Mouse (Mus musculus): ENCODE data around the gene Rabl3. TPM values are rescaled to one million over a fixed set of nuclear protein-coding genes. Genes with fewer than 3 reads are reported as not detected.

Gene Rabl3
- polyA plus RNA-seq, 1 experiment: 4.3 TPM

DNA sequence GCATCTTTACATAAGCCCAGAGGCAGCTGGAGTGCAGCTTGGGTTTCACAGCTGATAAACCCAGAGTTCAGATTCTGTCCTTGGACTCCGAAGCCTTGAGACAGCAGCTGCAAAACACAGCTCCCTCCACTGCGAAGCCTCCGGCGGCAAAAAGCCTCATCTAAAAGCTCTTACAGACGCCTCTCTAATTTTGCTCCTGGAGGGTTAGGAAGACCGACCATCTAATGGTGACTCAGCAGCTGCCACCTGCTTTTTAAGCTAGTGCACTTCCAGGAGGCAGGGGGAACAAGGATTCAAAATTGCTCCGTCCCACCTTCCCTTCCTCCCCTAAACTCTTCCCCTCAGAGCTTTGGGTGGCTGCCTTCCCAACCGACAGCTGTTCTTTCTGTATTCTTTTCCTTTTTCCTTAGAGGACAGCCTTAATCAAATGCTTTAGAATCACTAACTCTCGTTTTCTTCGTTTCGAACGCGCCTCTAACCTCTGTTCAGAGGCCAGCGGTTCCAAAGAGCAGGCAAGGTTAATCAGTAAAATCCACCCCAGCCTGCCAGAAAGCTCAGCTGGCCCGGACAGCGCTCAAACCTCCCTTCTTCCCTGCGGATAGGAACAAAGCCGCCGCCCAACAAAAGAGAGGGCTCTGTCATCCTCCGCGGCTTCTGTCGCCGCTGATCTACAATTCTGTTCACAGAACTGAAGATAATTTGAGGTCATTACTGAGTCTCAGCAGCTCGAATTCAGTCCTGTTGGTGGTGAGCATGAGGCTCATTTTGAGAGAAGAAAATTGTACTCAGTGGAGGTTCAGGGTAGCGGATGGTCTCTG, 44.7 kb downstream of the Rabl3 start:
- WGBS: 6% methylated on average over 25 of the region's 25 CpGs
- DNase-seq (ENCODE audit: low read depth, low spot score): peak; percentile 7

- 74% methylated on average over 8 of the region's 8 CpGs for WGBS
These were observed 45.5 kb downstream of the Rabl3 start for GRCm38 (mm10) chr16:37585129-37585563.

DNA sequence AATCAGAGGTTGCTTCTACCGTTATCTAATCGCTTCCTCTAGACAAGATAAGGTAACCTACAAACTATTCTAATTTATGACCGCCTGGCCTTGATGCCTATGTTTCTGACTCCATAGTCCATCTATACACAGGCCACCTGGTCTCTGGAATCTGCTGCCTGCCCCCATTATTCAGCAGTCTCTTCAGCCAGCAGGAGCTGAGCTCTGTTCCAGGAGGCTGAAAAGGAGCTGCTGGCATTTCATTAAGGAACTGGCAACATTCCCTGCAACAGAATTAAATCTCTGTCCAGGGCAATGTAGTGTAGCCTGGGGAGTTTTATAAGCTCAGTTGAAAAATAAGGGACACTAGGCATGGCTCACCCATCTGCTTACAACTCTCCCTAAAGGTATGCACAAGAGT, 51.2 kb downstream of the Rabl3 start:
- WGBS: 64% methylated on average over 3 of the region's 3 CpGs
- no peak for DNase-seq (ENCODE audit: low read depth, low spot score)

More at GRCm38 (mm10) chr16:37585129-37585563, 45.5 kb downstream of the Rabl3 start:
- no peak for DNase-seq (ENCODE audit: low read depth, low spot score)

DNA sequence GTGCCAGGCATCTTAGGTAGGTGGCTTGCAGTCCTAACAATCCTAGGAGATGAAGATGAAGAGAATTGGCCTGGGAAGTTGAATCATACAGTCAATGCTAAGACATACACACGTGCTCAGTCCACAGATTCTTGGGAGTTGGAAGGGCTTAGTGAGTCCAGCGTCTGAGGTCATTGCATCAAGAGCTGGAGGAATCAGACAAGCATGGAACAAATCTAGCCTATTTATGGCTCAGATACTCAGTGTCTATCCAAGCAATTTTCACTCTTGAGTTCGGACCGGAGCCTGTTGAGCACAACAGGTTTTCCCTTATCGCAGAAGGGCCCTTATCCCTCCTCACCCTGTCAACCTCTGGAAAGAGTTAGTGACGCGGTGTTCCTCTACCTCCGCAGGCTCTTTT, 51.9 kb downstream of the Rabl3 start:
- no peak for DNase-seq (ENCODE audit: low read depth, low spot score)
- WGBS: 89% methylated on average over 8 of the region's 8 CpGs

GRCm38 (mm10) chr16:37597412-37597811, 57.7 kb downstream of the Rabl3 start:
- WGBS: 51% methylated on average over 5 of the region's 5 CpGs
- DNase-seq (ENCODE audit: low read depth, low spot score): peak; percentile 6

DNA sequence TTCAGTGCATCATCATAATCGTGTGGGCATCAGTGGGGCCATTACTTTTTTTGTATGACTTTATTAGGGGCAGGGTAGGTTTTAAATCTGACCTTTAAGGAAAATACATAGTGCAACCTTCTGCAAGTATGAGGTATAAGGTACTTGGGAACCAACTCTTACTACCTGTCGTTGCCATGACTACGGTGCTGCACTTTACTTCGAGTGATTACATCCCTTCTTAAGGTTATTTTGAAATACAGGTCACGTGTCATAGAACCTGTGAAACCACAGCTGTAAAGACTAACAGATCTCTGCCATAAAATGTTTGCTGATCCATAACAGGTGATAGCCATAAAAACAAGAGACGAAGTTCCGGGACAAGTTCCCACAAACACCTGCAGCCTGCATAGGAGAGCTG, 58.8 kb downstream of the Rabl3 start:
- WGBS: 30% methylated on average over 7 of the region's 7 CpGs

DNA sequence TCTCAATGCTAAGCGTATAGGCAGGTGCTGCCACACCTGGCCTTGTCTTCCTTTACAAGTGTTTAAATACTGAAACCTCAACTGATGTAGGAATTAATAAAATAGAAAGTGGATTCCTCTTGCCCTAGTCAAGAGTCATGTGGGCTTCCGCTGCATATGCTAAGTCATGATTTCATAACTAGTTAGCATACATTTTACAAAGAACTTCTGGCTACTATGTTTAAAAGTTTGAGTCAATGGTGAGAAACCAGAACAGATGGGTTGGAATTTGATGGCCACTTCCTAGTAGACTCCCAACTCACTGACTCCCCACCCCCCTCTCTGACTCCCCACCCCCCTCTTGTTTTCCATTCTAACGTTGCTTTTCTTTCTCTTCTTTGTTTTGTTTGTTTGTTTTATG, 59.6 kb downstream of the Rabl3 start:
- no peak for DNase-seq (ENCODE audit: low read depth, low spot score)
- 56% methylated on average over 3 of the region's 3 CpGs for WGBS

More for the DNA sequence above, 58.8 kb downstream of the Rabl3 start:
- peak; percentile 47 for DNase-seq (ENCODE audit: low read depth, low spot score)

- 92% methylated on average over 1 of the region's 1 CpGs for WGBS
- DNase-seq (ENCODE audit: low read depth, low spot score): no peak
These were observed 63.7 kb downstream of the Rabl3 start for GRCm38 (mm10) chr16:37603431-37603830.

- 60% methylated on average over 6 of the region's 6 CpGs for WGBS
- no peak for DNase-seq (ENCODE audit: low read depth, low spot score)
These were observed 64.6 kb downstream of the Rabl3 start for GRCm38 (mm10) chr16:37604243-37604642.

- WGBS: 86% methylated on average over 8 of the region's 8 CpGs
- DNase-seq (ENCODE audit: low read depth, low spot score): no peak
These were observed 70.6 kb downstream of the Rabl3 start for GRCm38 (mm10) chr16:37610333-37610732.

DNA sequence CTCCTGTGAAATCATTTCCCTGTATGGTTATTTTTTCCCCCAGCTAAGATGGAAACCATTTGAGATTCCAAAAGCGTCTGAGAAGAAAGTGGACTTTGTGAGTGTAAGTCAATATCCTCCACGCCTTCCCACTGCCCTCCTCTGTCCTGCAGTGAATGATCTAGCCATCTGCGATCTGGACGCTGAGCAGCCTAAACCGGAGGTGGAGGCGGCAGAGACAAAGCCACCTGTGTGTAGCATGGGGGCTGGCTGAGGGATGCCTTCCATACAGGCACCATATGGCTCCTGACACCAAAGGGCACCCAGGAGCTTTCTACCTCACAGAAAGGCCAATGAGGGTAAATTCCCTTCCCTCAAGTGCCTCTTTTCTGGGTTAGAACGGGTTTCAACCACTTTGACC, 71.4 kb downstream of the Rabl3 start:
- no peak for DNase-seq (ENCODE audit: low read depth, low spot score)
- 70% methylated on average over 7 of the region's 7 CpGs for WGBS

- WGBS: 91% methylated on average over 5 of the region's 5 CpGs
- no peak for DNase-seq (ENCODE audit: low read depth, low spot score)
These were observed 72.3 kb downstream of the Rabl3 start for GRCm38 (mm10) chr16:37612013-37612412.

DNA sequence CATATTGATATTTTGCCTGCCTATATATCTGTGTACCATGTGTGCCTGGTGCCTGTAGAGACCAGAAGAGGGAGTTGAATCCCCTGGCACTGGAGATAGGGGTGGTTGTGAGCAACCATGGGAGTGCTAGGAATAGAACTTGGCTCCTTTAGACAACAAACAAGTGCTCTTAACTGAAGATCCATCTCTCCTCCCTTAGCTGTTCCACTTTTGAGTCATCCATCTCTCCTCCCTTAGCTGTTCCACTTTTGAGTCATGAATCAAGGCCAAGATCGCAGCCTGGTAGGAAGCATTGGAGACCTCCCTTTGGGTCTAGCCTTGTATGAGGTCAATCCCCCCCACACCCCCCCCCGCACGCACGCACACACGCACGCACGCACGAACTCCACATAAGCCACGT, 74.9 kb downstream of the Rabl3 start:
- DNase-seq (ENCODE audit: low read depth, low spot score): no peak
- 92% methylated on average over 9 of the region's 9 CpGs for WGBS

- no peak for DNase-seq (ENCODE audit: low read depth, low spot score)
- 47% methylated on average over 8 of the region's 8 CpGs for WGBS
These were observed 75.7 kb downstream of the Rabl3 start for GRCm38 (mm10) chr16:37615429-37615828.

DNA sequence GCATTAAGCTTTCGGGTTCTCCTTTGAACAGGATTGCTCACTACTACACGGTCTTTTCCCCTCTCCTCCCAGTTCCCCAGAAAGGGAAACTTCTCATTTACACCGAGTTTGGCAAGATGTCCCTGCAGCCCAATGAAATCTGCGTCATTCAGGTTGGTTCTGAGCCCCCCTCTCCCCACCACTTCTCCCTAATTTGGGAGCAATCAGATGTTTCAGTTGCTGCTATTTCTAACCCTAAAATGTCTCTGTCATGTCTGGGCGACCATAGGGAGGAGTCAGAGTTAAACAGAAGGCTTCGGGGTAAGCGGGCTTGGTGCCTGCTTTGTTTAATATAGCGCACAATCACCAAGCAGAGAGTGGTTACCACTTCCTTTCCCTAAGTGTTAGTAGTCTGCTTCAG, 76.4 kb downstream of the Rabl3 start:
- WGBS: 62% methylated on average over 8 of the region's 8 CpGs
- DNase-seq (ENCODE audit: low read depth, low spot score): no peak

DNA sequence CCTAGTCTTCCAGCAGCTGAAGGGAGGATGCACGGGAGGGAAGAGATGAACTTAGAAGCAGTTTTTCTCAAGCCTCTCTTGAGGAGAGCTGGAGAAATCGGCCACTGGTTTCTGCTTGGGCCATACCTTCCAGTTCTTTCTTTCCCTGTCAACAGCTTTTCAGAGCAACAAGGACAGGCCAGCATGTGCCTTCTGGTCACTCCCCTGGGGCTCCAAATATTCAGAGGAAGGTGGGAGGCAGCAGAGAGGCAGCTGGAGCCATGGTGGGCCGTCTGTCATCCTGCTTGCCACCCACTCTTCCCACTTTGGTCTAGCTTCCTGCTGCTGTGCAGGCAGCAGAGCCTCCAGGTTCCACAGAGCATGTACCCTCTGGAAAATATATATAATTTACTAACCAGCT, 78.0 kb downstream of the Rabl3 start:
- no peak for DNase-seq (ENCODE audit: low read depth, low spot score)
- WGBS: 44% methylated on average over 3 of the region's 3 CpGs

Other genes starting within 250 kb of the Rabl3 start
- gene Stxbp5l, start 154.9 kb upstream of the Rabl3 start, polyA plus RNA-seq (2012; rRNA removed): 0.19 TPM in 1 of 2 replicates, not detected in the other
- gene Gtf2e1, start 96 bp upstream of the Rabl3 start, polyA plus RNA-seq (2012; rRNA removed): 3.8 and 5.9 TPM in 2 replicates
- gene Hgd, start 40.3 kb downstream of the Rabl3 start, polyA plus RNA-seq (2012; rRNA removed): not detected in 2 replicates
- gene Ndufb4, start 114.6 kb downstream of the Rabl3 start, polyA plus RNA-seq (2012; rRNA removed): 81.3 and 110 TPM in 2 replicates
- 13.8 and 18.8 TPM in 2 replicates for gene Fstl1, start 237.0 kb downstream of the Rabl3 start, polyA plus RNA-seq (2012; rRNA removed)

All from large intestine, adult 2 months (tissue).